Mouse (Mus musculus): ENCODE measurements around the gene Gm45140. TPM values are rescaled to one million over a fixed set of nuclear protein-coding genes. Genes with fewer than 3 reads are reported as not detected.

Gene Gm45140
- polyA plus RNA-seq, 1 experiment from 2014 or later: 2.7 TPM

- Histone ChIP-seq H3K36me3 (ENCODE audit: control insufficient read depth, insufficient read depth, low read length) (no peaks in the 10 kb centered on the region), H3K9me3 (ENCODE audit: control insufficient read depth, low read length) (no peaks in the 10 kb centered on the region), H3K27me3 (ENCODE audit: control insufficient read depth, insufficient read depth, low read length) (no peaks in the 10 kb centered on the region), H3K27ac (ENCODE audit: low read depth, low read length) (no peak overlapping the region), H3K9ac (ENCODE audit: low read length) (no peak overlapping the region), H3K4me3 (ENCODE audit: low read depth, low read length) (no peak overlapping the region), H3K4me1 (ENCODE audit: control insufficient read depth, insufficient read depth, low read length) (no peaks in the 10 kb centered on the region), H3K4me2 (ENCODE audit: low read depth) (no peak overlapping the region)
- WGBS: 68% methylated on average over 4 of the region's 4 CpGs
- ATAC-seq (ENCODE audit: insufficient read depth, low FRiP score, low TSS enrichment) (no peak), DNase-seq (ENCODE audit: low spot score) (no peak)
These were observed 72.0 kb downstream of the Gm45140 start for GRCm38 (mm10) chr6:87763376-87764280.

DNA sequence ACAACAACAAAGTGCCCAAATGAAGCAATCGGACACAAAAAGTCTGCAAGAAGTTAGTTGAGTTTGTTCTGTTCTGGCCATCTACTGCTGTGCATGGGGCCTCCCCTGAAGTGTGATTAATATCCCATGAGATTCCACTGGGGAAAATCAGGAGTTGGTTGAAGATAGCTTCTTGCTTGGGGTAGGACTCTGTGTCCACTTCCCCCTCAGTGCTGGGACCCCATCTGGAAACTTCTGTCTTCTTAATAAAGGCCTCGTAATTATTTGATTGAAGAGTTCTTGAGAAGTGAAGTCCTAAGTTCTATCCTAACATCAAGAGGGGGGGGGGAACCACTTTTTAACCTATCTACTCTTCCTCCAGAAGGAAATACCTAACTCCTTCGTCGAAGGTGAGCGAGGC, 73.4 kb downstream of the Gm45140 start:
- 86% methylated on average over 5 of the region's 5 CpGs for WGBS
- ATAC-seq (ENCODE audit: insufficient read depth, low FRiP score, low TSS enrichment): no peak
- H3K27me3 ChIP-seq (ENCODE audit: control insufficient read depth, insufficient read depth, low read length): no peaks in the 10 kb centered on the region

GRCm38 (mm10) chr6:87759850-87760249, 75.7 kb downstream of the Gm45140 start:
- H3K9ac ChIP-seq (ENCODE audit: low read length): no peak overlapping the region
- H3K4me3 ChIP-seq (ENCODE audit: low read depth, low read length): no peak overlapping the region
- ATAC-seq (ENCODE audit: insufficient read depth, low FRiP score, low TSS enrichment) (no peak), DNase-seq (ENCODE audit: low spot score) (no peak)
- no peaks in the 10 kb centered on the region for H3K4me1 ChIP-seq (ENCODE audit: control insufficient read depth, insufficient read depth, low read length)
- no peak overlapping the region for H3K4me2 ChIP-seq (ENCODE audit: low read depth)
- no peak overlapping the region for H3K27ac ChIP-seq (ENCODE audit: low read depth, low read length)
- H3K9me3 ChIP-seq (ENCODE audit: control insufficient read depth, low read length): no peaks in the 10 kb centered on the region
- H3K27me3 ChIP-seq (ENCODE audit: control insufficient read depth, insufficient read depth, low read length): no peaks in the 10 kb centered on the region
- H3K36me3 ChIP-seq (ENCODE audit: control insufficient read depth, insufficient read depth, low read length): peaks cover 4% of the 10 kb centered on the region; the same call in 1 of the 2 replicates
- 73% methylated on average over 3 of the region's 3 CpGs for WGBS

More for the DNA sequence above, 73.4 kb downstream of the Gm45140 start:
- Histone ChIP-seq H3K9ac (ENCODE audit: low read length) (no peak overlapping the region), H3K4me2 (ENCODE audit: low read depth) (no peak overlapping the region), H3K27ac (ENCODE audit: low read depth, low read length) (no peak overlapping the region), H3K4me1 (ENCODE audit: control insufficient read depth, insufficient read depth, low read length) (no peaks in the 10 kb centered on the region), H3K4me3 (ENCODE audit: low read depth, low read length) (no peak overlapping the region), H3K36me3 (ENCODE audit: control insufficient read depth, insufficient read depth, low read length) (no peaks in the 10 kb centered on the region), H3K9me3 (ENCODE audit: control insufficient read depth, low read length) (no peaks in the 10 kb centered on the region)
- DNase-seq (ENCODE audit: low spot score): no peak

DNA sequence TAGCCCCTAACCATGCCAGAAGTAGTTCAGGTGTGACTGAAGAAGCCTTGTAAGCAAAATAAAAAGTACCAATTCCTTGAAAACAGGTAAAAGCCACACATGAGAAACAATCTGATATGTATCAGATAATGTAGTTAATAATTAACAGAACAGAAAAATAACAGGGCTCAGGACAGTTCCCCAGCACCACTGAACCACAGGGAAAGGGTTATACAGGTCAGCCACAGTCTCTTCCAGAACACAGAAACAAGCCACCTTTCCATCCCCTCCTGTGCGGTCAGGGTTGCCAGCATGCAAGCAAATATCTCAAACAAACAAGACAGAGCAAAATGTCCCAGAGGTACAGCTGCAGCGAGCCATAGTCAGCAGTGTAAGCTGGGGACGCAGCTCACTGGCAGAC, 76.2 kb downstream of the Gm45140 start:
- H3K4me3 ChIP-seq (ENCODE audit: low read depth, low read length): no peak overlapping the region
- no peak overlapping the region for H3K4me2 ChIP-seq (ENCODE audit: low read depth)
- H3K9ac ChIP-seq (ENCODE audit: low read length): no peak overlapping the region
- no peak overlapping the region for H3K27ac ChIP-seq (ENCODE audit: low read depth, low read length)
- peaks cover 4% of the 10 kb centered on the region; the same call in 1 of the 2 replicates for H3K36me3 ChIP-seq (ENCODE audit: control insufficient read depth, insufficient read depth, low read length)
- WGBS: 78% methylated on average over 3 of the region's 3 CpGs
- H3K9me3 ChIP-seq (ENCODE audit: control insufficient read depth, low read length): no peaks in the 10 kb centered on the region
- no peak for ATAC-seq (ENCODE audit: insufficient read depth, low FRiP score, low TSS enrichment)
- no peak for DNase-seq (ENCODE audit: low spot score)
- no peaks in the 10 kb centered on the region for H3K4me1 ChIP-seq (ENCODE audit: control insufficient read depth, insufficient read depth, low read length)
- no peaks in the 10 kb centered on the region for H3K27me3 ChIP-seq (ENCODE audit: control insufficient read depth, insufficient read depth, low read length)

GRCm38 (mm10) chr6:87756896-87757295, 78.7 kb downstream of the Gm45140 start:
- Histone ChIP-seq H3K9ac (ENCODE audit: low read length) (no peak overlapping the region), H3K27me3 (ENCODE audit: control insufficient read depth, insufficient read depth, low read length) (no peaks in the 10 kb centered on the region), H3K27ac (ENCODE audit: low read depth, low read length) (no peak overlapping the region), H3K4me3 (ENCODE audit: low read depth, low read length) (no peak overlapping the region), H3K4me2 (ENCODE audit: low read depth) (no peak overlapping the region), H3K9me3 (ENCODE audit: control insufficient read depth, low read length) (no peaks in the 10 kb centered on the region), H3K36me3 (ENCODE audit: control insufficient read depth, insufficient read depth, low read length) (peaks cover 4% of the 10 kb centered on the region; the same call in 1 of the 2 replicates), H3K4me1 (ENCODE audit: control insufficient read depth, insufficient read depth, low read length) (no peaks in the 10 kb centered on the region)
- DNase-seq (ENCODE audit: low spot score) (no peak), ATAC-seq (ENCODE audit: insufficient read depth, low FRiP score, low TSS enrichment) (no peak)
- 87% methylated on average over 8 of the region's 8 CpGs for WGBS

DNA sequence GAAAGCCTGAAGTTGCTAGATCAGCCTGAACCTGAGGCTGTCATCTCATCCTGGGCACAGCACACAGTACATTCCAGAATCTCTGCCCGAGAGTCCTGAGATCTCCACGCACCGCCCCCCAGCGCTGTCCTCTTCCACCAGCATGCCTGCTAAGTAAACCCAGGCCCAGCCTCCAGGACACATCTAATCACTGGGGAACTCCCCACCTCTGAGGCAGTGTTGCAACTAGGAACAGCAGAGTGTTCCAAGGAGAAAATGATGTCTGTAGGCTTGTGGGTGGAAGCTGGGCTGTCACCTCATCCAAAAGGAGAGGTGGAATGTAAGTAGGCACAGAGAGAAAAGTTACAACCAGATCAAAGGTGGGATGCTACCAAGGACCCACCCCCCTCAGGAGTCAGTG, 80.4 kb downstream of the Gm45140 start:
- no peaks in the 10 kb centered on the region for H3K4me1 ChIP-seq (ENCODE audit: control insufficient read depth, insufficient read depth, low read length)
- no peak overlapping the region for H3K27ac ChIP-seq (ENCODE audit: low read depth, low read length)
- H3K4me2 ChIP-seq (ENCODE audit: low read depth): no peak overlapping the region
- WGBS: 97% methylated on average over 4 of the region's 4 CpGs
- peaks cover 4% of the 10 kb centered on the region; the same call in 1 of the 2 replicates for H3K36me3 ChIP-seq (ENCODE audit: control insufficient read depth, insufficient read depth, low read length)
- H3K9me3 ChIP-seq (ENCODE audit: control insufficient read depth, low read length): no peaks in the 10 kb centered on the region
- no peaks in the 10 kb centered on the region for H3K27me3 ChIP-seq (ENCODE audit: control insufficient read depth, insufficient read depth, low read length)
- DNase-seq (ENCODE audit: low spot score) (no peak), ATAC-seq (ENCODE audit: insufficient read depth, low FRiP score, low TSS enrichment) (no peak)
- H3K9ac ChIP-seq (ENCODE audit: low read length): no peak overlapping the region
- no peak overlapping the region for H3K4me3 ChIP-seq (ENCODE audit: low read depth, low read length)

DNA sequence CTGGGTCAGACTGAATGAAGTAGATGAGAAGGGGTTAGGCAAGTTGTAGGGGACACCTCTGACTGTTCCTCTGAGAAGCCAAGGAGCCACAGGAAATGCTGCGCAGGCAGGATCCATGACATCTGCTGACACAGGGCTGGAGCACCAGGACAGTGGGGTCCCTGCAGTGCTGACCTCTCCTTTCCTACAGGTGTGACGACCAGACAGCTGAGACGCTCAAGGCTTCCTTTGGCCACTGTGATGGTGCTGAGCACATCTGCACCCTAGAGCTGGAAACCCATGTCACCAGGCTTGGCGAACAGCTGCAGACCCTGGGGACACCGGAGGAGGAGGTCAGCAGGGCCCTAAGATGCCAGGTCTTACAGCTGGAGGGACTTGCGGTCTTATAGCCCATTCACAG, 84.0 kb downstream of the Gm45140 start:
- ATAC-seq (ENCODE audit: insufficient read depth, low FRiP score, low TSS enrichment): no peak

DNA sequence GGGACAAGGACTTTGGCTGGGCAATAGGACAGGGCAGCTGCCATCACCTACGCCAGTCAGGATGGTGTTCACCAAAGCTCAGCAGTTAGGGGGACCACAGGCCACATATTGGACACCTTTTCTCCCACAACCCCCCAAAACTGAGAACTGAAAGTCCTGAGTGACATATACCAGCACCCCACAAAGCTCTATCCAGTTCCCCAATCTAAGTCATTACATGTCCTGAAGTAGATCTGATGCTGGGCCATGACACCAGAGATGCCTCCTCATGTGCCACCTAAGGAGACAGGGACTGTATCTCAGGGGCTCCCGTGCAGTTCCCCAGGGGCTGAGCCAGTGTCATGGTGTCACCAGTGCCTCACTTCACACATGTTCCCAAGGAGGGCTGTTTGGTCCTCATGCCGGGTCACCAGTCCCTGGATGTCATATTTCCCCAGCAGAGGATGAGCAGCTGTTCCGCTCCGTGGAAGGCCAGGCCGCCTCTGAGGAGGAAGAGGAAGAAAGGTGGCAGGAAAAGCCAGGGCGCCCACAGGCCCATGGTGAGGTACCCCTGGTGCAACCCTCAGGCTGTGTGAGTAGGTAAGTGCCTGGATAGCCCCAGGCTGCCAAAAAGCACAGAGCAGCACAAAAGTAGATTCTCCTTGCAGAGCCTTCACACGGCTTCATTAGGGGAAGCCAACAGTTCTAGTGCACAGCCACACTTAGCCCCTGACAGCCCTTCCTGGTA, 85.2 kb downstream of the Gm45140 start:
- no peak overlapping the region for H3K4me3 ChIP-seq (ENCODE audit: low read depth, low read length)
- 90% methylated on average over 8 of the region's 8 CpGs for WGBS
- no peaks in the 10 kb centered on the region for H3K36me3 ChIP-seq (ENCODE audit: control insufficient read depth, insufficient read depth, low read length)
- H3K4me2 ChIP-seq (ENCODE audit: low read depth): no peak overlapping the region
- ATAC-seq (ENCODE audit: insufficient read depth, low FRiP score, low TSS enrichment): no peak
- no peak overlapping the region for H3K9ac ChIP-seq (ENCODE audit: low read length)
- no peak overlapping the region for H3K27ac ChIP-seq (ENCODE audit: low read depth, low read length)
- H3K27me3 ChIP-seq (ENCODE audit: control insufficient read depth, insufficient read depth, low read length): no peaks in the 10 kb centered on the region
- no peaks in the 10 kb centered on the region for H3K4me1 ChIP-seq (ENCODE audit: control insufficient read depth, insufficient read depth, low read length)
- no peaks in the 10 kb centered on the region for H3K9me3 ChIP-seq (ENCODE audit: control insufficient read depth, low read length)
- no peak for DNase-seq (ENCODE audit: low spot score)

More for the DNA sequence above, 84.0 kb downstream of the Gm45140 start:
- H3K9me3 ChIP-seq (ENCODE audit: control insufficient read depth, low read length): no peaks in the 10 kb centered on the region
- no peaks in the 10 kb centered on the region for H3K27me3 ChIP-seq (ENCODE audit: control insufficient read depth, insufficient read depth, low read length)
- H3K4me2 ChIP-seq (ENCODE audit: low read depth): no peak overlapping the region
- 88% methylated on average over 6 of the region's 6 CpGs for WGBS
- no peak overlapping the region for H3K4me3 ChIP-seq (ENCODE audit: low read depth, low read length)
- no peak overlapping the region for H3K27ac ChIP-seq (ENCODE audit: low read depth, low read length)
- H3K4me1 ChIP-seq (ENCODE audit: control insufficient read depth, insufficient read depth, low read length): no peaks in the 10 kb centered on the region
- no peak for DNase-seq (ENCODE audit: low spot score)
- H3K9ac ChIP-seq (ENCODE audit: low read length): no peak overlapping the region
- H3K36me3 ChIP-seq (ENCODE audit: control insufficient read depth, insufficient read depth, low read length): peaks cover 4% of the 10 kb centered on the region; the same call in 1 of the 2 replicates

Data from neural tube, embryonic 11.5 days (tissue).